Mouse (Mus musculus) splenic B cell, adult 2 months (primary cell): ENCODE measurements around the gene Lrrc47.

Experiments used
- DNase-seq: peaks from one replicate; pipeline ENCODE4 v3.0.0-alpha.2; 2011; ENCODE audit warnings: low read depth, low spot score
- H3K27me3 ChIP-seq: 2 replicates; pipeline ENCODE4 v1.6.1; 2012; ENCODE audit warnings: mild to moderate bottlenecking, low read length, moderate library complexity, mixed read lengths; ENCODE audit not compliant: control insufficient read depth, poor library complexity, insufficient read depth, severe bottlenecking
- H3K36me3 ChIP-seq: 2 replicates; pipeline ENCODE4 v1.6.1; 2012; ENCODE audit warnings: mild to moderate bottlenecking, low read length, moderate library complexity, mixed read lengths; ENCODE audit not compliant: control insufficient read depth, poor library complexity, insufficient read depth, severe bottlenecking

Gene Lrrc47

DNA sequence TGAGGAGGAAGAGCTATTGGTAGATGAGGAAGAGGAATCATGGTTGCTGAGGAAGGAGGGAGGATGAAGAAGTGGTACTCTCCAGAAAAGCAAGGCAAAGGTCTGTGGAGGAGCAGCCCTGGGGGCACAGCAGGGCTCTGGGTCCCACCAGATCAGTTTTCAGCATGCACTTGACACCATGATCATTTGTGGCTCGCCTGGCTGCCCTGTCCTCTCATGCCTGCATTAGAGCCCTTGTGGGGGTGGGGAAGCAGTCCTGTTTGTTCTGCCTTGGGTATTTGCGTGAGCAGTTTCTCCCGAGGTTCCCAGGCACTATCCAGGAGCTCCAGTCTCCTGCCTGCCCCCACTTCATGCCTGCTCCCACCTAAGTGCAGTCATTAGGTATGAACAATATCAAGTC, 25.6 kb downstream of the Lrrc47 start:
- H3K36me3 ChIP-seq = no peaks in the 10 kb centered on the region
- no peak for DNase-seq
- H3K27me3 ChIP-seq = no peaks in the 10 kb centered on the region

DNA sequence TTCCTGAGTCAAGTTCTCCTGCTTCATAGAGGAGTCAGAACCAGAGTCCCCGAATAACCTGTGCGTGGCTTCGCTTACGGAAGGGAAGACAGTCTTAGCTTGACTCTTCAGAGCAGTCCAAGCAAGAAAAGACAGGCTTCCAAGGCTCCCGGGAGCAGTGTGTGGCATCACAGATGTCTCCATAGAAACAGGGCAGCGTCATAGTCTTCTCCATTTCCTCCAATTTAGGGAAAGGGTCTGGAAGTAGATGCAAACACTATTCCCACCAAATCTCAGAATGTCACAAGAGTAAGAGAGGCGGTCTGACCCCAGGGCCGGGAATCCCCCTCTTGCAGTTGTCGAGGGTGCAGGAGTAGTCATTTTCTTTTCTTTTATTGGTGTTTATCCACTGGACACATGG, 31.0 kb downstream of the Lrrc47 start, which contains the start of gene Ccdc27:
Gene Ccdc27, minus strand, starts transcription at position 101 of the 400 bp plus-strand sequence.
- DNase-seq = no peak
- Histone ChIP-seq H3K27me3 (no peaks in the 10 kb centered on the region), H3K36me3 (no peaks in the 10 kb centered on the region)

DNA sequence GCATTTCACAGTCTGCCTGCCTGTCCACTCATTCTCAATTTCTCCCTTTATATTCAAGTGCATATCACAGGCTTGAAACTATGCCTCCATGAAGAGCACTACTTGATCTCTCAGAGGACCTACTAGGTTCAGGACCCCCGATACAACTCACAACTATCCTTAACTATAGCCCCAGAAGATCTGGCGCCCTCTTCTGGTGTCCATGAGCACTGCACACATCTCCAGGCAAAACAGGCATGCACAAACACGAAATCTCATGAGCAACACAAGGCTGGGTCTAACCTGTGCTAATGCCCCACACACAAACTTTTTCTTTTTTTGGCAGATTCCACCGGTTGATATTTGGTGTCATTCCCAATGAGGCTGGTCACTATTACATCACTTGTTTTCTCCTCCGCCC, 34.3 kb downstream of the Lrrc47 start:
- DNase-seq = no peak

DNA sequence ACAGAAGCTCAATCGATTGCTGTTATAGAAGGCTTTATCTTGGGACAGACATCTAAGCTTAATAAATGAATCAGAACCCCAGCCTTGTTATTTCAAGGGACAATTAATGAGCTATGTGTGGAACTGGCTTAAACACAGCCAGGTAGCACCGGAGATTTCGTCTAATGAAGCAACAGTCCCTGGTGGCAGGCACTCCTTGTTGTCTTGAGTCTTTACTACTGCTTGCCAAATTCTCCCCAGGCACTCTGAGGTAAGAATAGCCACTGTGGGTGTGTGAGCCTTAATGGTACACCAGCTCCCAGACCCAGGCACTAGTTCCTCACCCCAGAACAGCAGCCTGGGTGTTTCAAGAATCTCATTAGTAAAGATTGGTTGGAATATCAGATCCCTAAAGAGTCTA, 39.9 kb downstream of the Lrrc47 start:
- H3K27me3 ChIP-seq = no peaks in the 10 kb centered on the region
- H3K36me3 ChIP-seq = no peaks in the 10 kb centered on the region
- DNase-seq = no peak

More for the DNA sequence above, 34.3 kb downstream of the Lrrc47 start:
- Histone ChIP-seq H3K36me3 (no peaks in the 10 kb centered on the region), H3K27me3 (no peaks in the 10 kb centered on the region)

DNA sequence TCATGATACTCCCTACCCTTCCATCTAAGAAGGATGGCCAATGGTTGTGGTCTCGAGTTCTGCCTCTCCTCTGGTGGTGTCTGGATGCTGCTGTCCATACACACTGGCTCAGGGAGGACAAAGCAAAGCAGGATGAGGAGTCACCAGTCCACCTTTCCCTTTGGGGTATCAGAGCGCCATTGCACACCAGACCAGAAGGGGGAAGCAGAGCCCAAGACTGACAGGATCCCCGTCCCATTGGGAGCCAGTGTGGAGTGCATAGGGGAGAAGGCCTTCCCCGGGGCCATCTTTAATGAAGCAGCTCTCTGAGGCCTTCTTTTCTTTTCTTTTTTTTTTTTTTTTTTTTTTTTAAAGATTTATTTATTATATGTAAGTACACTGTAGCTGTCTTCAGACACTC, 41.5 kb downstream of the Lrrc47 start:
- no peak for DNase-seq
- Histone ChIP-seq H3K36me3 (no peaks in the 10 kb centered on the region), H3K27me3 (no peaks in the 10 kb centered on the region)

DNA sequence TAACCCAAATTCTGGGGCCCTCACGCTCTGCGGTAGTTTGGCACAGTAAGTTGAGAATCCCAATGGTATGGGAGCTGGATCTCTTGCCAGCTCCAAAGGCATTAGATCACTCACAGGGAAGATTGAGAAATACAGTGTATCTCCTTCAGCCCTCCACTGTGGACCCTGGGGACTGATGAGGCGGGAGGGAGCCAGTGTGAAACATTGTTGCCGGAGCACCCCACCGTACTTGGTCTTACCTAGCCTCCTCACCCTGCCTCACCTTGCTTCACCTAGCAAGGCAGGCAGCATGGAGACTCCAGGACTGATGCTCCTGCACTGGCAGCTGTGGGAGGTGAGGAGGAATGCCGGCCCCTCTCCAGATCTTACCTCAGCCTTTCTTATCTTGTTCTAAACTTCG, 44.0 kb downstream of the Lrrc47 start:
- Histone ChIP-seq H3K36me3 (no peaks in the 10 kb centered on the region), H3K27me3 (no peaks in the 10 kb centered on the region)
- no peak for DNase-seq

DNA sequence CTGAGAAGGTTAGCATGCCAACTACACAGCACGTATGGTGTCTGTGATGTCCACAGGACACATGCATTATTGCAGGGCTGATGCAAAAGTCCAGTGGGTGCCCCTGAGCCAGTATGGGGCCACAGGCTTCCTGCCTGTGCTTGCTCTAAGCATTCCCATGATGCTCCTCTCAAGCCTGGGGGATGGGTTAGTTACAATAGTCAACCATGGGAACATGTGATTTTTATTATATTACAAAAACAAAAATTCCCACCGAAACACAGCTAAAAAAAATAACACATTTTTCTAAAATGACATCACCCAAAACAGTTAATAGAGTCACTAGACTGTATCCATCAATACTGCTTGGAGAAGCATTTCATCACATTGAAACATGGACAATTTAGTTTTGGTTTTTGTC, 44.5 kb downstream of the Lrrc47 start:
- no peak for DNase-seq
- H3K27me3 ChIP-seq = no peaks in the 10 kb centered on the region
- no peaks in the 10 kb centered on the region for H3K36me3 ChIP-seq

DNA sequence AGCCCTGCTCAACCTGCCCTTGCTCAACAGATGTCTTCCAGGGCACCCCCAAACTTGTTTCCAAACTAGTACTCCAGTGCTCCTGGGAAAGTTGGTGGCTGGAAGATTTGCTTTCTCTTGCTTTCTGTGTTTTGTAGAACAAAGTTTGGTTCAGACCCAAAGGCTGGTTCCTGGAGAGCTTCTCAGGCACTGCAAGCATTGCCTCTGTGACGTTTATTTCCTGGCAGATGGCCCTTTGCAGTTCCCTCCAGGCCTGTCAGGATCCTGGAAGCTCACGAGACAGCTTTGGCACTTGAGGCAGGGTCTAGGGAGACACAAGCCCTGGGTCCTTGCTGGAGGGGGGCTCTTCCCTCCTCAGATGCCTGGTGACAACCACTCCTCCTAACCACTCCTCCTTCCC, 45.1 kb downstream of the Lrrc47 start:
- H3K36me3 ChIP-seq = no peaks in the 10 kb centered on the region
- no peaks in the 10 kb centered on the region for H3K27me3 ChIP-seq
- DNase-seq = no peak

DNA sequence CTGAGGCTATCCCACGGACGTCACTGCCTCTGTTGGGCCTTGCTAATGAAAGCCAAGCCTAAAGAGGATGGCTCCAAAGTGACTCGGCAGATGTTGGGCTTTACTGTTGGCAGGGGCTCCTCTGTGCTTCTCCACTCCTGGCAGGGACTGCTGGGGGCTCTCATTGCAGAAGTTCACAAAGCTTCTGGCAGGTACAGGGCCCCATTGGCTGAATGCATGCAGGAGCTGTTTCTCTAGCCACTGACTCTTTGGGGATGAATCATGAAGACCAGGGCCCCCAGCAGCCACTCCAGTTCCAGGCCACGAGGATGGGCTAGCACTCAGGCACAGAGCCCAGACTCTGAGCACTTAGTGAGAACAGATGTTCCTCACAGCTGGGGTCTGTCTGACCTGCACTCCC, 46.2 kb downstream of the Lrrc47 start:
- no peak for DNase-seq
- Histone ChIP-seq H3K36me3 (no peaks in the 10 kb centered on the region), H3K27me3 (no peaks in the 10 kb centered on the region)

DNA sequence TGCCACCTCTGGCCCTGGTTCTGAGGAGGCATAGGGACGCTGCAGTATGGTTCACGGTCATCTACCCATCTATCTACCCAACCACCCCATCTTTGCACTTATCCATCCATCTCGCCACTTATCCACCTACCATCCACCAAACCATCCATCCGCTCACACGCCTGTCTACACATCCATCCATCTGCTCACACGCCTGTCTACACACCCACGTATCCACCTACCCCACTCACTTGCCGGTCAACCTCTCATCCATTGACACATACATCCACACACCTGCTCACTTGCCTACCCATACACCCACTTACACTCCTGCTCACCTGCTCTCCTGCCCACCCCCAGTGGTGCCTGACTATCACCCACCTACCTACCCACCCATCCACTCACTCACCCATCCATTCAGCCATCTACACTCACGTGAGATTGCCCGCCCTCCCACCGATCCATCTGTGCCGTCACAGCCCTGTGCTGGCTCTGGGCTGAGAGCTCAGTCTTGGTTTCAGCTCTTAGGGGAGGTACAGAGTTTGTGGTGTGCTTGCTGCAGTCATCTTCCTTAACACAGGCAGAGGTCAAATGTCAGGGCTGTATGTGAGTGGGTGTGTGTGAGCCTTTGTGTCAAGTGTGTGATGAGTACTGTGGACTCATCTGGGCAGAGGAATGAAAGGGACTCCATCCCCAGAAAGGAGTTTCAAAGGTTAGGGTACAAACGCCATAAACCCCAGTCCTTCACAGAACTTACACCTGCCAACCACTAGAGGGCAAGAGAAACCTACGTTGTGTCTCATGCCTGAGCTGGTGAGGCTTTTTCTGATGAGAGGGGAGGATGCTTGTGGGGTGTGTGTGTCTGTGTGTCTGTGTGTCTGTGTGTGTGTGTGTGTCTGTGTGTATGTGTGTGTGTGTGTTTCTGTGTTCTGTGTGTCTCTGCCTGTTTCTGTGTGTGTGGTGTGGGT, 53.6 kb downstream of the Lrrc47 start:
- H3K27me3 ChIP-seq = no peaks in the 10 kb centered on the region
- H3K36me3 ChIP-seq = no peaks in the 10 kb centered on the region
- peak; percentile 46 for DNase-seq

DNA sequence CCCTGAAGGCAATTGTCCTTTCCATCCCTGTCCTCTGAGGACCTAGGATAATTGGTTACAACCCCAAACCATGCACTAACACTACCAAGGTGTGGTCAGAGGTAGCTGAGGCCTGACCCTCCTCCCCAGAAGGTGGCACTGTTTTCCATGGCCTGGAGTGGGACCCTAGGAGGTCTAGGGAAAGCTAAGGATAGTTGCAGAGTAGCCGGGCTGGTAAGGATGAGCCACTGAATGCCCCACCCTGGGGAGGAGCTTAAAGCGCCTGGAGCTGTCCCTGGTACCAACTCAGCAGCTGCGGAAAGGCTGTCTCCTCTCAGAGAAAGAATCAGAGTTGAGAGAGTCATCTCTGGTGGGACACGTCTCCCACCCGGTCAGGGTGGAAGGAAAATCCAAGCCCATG, 59.4 kb downstream of the Lrrc47 start:
- DNase-seq = no peak
- H3K36me3 ChIP-seq = no peaks in the 10 kb centered on the region
- no peaks in the 10 kb centered on the region for H3K27me3 ChIP-seq
